Mouse (Mus musculus) cerebellum, adult 9-10 months (tissue): ENCODE measurements at regions not wholly inside any gene's neighbourhood (a gene's known extent, or its start where the extent isn't known, plus 50 kb on each side); places are given as distances from the start of the nearest gene placed in this dataset.

Experiments used
- DNase-seq: peaks from one replicate; pipeline ENCODE4 v3.0.0; 2022

DNA sequence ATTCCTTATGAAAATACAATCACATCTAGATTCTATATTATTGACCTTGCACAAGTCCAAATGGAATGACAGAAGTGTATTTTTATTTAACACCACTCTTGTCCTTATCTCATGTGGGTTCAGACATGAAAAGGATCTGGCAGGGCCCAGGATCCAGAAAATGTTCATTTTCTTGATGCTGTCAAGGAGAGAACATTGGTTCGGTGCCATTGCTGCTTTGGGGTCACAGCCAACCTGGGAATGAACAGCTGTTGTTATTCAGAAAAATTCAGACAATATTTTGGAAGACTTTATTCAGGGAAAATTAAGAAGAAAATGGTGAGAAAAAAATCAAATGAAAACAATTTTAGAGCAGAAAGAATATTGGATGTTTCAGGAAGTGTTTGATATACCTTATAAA is 590.0 kb downstream of the Iqcm start:
- no peak for DNase-seq

- no peak for DNase-seq
Observed at GRCm38 (mm10) chr8:76052003-76052402, 603.5 kb downstream of the Iqcm start.

DNA sequence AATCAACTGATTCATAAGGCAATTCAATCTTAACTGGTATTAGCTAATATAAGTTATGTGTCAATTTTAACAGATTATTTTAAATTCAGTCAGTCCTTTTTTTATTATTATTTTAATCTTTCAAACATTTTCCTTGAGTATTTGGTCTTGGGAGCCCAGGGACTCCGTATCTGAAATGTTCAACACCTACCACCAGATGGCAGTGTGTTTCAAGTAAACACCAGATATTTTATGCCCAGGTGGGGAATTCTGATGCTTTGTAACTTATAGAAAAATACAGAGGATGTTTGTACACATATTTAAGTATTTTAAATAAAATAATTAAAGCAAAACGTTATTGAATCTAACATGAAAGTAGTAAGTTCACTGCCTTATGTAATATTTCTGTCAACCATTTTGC is 619.2 kb downstream of the Iqcm start:
- DNase-seq: peak; percentile 13

- DNase-seq: no peak
Observed at GRCm38 (mm10) chr8:76072671-76073351, 624.3 kb downstream of the Iqcm start.

GRCm38 (mm10) chr8:76120587-76121145 is 672.2 kb downstream of the Iqcm start:
- no peak for DNase-seq

- no peak for DNase-seq
Observed at GRCm38 (mm10) chr8:76127486-76127885, 679.0 kb downstream of the Iqcm start.

GRCm38 (mm10) chr8:76137219-76137618 is 688.7 kb downstream of the Iqcm start:
- DNase-seq: no peak

GRCm38 (mm10) chr8:76148681-76149080 is 700.2 kb downstream of the Iqcm start:
- no peak for DNase-seq

DNA sequence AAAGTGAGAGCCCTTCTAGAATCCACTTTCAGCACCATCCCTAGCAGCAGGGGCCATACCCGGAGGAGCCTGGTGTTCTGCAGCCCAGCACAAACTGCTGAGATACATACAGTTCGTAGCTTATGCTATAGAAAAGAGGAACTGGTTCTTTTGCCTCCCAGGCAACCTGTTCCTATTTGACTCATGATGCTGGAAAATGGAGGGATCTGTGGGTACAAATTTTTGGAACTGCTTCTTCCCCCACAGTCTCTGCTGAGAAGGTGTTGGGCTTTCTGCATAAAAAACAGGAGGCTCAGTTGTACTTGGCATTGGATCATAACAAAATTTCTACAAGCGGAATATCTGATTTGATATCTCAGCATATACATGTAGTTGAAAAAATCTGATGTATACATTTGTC is 716.7 kb upstream of the Nr3c2 start:
- no peak for DNase-seq

DNA sequence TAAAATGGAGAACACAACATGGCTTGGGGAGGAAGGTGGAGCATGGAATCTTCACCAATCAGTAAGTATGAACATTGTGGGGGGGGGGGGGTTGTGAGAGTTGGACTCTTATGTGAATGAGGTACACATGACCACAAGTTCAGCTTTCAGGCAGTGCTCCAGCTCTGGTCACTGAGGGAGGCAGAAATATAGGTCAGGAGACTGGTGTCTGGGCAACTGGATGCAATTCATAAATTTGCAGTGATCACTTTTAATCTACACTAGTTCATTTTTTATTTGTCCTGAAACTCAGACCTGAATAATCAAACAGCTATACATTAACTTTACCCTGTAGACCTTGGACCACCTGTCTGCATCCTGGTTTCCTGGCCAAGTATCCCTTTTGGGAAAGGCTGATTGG is 715.4 kb upstream of the Nr3c2 start:
- DNase-seq: no peak

GRCm38 (mm10) chr8:76187293-76187692 is 711.9 kb upstream of the Nr3c2 start:
- no peak for DNase-seq

DNA sequence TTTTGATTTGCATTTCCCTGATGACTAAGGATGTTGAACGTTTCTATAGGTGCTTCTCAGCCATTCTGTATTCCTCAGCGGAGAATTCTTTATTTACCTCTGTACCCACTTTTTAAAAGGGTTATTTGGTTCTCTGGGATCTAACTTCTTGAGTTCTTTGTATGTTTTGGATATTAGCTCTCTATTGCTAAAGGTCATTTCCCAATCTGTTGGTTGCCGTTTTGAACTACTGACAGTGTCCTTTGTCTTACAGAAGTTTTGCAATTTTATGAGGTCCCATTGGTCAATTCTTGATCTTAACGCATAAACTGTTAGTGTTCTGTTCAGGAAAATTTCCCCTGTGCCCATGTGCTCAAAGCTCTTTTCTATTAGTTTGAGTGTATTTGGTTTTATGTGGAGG is 687.4 kb upstream of the Nr3c2 start:
- no peak for DNase-seq

DNA sequence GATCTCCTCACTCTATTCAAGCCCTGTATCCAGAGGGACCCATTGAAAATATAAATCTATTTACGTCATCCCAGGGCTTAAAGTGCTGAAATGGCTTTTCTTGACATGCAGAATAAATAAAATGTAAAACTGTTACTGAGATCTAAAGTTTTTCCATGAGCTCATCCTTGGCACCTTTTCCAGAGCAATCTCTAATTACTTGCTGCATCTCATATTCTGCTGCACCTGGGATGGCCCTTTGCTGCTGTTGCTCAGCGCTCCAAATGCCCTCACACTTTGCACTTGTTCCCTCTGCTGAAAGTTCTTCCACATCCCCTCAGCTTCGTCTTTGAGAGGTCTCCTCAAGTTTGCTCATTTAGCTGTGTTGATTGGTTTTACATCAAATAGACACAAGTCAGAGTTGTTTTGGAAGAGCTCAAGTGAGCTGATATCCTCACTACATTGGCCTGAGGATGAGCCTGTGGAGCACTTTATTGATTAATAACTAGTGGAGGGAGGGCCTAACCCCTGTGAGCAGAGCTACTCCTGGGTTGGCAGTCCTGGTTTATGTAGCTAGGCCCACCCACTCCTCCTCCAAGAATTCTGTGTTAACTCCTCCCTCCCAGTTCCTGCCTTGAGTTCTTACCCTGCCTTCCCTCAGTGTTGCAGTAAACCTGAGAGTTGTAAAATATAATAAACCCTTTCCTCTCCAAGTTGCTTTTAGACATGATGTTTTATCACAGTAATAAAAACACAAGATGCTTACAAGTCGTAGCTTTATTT is 681.2 kb upstream of the Nr3c2 start:
- DNase-seq: no peak

DNA sequence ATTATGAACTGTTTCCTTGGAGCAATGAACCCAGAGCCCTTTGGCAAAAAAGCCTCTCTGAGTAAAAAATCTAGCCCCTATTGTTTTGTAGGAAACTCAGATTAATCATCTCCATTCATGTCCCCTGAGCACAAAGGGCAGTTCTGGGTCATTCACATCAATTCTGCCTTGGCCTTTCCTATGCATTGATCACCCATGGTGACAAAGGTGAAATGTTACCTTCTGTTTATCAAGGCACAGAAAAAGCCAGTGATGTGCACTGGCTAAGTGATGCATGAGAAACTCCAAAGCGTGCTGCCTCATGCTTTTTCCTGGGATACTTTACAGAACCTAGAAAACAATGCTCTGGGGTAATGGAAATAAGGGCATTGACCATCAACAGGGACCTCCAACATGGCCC is 668.4 kb upstream of the Nr3c2 start:
- DNase-seq: no peak

DNA sequence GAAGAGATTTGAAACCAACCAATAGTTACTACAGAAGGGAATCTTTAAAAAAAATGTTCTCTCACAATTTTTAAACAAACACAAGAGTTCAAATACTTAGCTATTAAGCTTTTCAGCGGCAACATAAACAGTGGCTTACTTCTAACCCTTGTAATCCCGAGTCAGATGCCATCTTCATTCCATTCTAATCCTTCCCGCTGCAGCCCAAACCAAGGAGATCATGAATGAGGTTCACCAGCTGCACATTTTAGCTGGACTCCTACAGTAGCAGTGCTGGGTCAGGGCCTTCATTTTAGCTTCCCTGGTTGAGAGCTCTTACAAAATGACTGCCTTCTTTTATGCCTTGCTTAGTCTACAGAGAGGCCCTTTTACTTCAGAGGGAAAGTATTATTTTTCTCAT is 650.0 kb upstream of the Nr3c2 start:
- DNase-seq: no peak

GRCm38 (mm10) chr8:76252161-76253010 is 646.9 kb upstream of the Nr3c2 start:
- DNase-seq: no peak
